Comparison of ENCODE assay signal across 8 mouse cellular contexts in genomic region chrX:155215501-155216248, GRCm38 (mm10). TPM values are rescaled to one million over a fixed set of nuclear protein-coding genes. Genes with fewer than 3 reads are reported as not detected.
DNase-seq lines count a peak whose midpoint lies in the region; ATAC-seq and TF ChIP-seq lines count a peak whose summit lies in the region.

No protein-coding gene starts in this region.

- H3K4me2 ChIP-seq in forebrain, embryonic 14.5 days (ENCODE audit: low read length): peak overlapping the region; percentile 52
- peak overlapping the region; percentile 55 for H3K4me2 ChIP-seq in limb, embryonic 12.5 days
- H3K4me2 ChIP-seq in midbrain, embryonic 13.5 days (replicated peaks): peak overlapping the region; percentile 56

- peak overlapping the region; percentile 62 for H3K4me3 ChIP-seq in left cerebral cortex, adult 2 months
- peak overlapping the region; percentile 39 for H3K4me3 ChIP-seq in forebrain, embryonic 14.5 days (ENCODE audit: low read depth, low read length)
- peak overlapping the region; percentile 56 for H3K4me3 ChIP-seq in hindbrain, embryonic 10.5 days
- H3K4me3 ChIP-seq in limb, embryonic 12.5 days (replicated peaks): peak overlapping the region; percentile 51
- peak overlapping the region; percentile 52 for H3K4me3 ChIP-seq in midbrain, embryonic 13.5 days (replicated peaks)
- peak overlapping the region; percentile 100 for H3K4me3 ChIP-seq in thymus, adult 2 months (ENCODE audit: control insufficient read depth, insufficient read depth, low read length)

- intact Hi-C loops in left cerebral cortex, adult 2 months (cut with DNase I): loop anchor here (1.0 to 5.0 kb wide), 3 partner anchors 47 to 118 kb away; partner anchors contain the start of gene Acot9

- no peaks in the 10 kb centered on the region for H3K36me3 ChIP-seq in forebrain, embryonic 14.5 days (ENCODE audit: control insufficient read depth, insufficient read depth, low read length)
- no peaks in the 10 kb centered on the region for H3K36me3 ChIP-seq in hindbrain, embryonic 10.5 days
- no peaks in the 10 kb centered on the region for H3K36me3 ChIP-seq in limb, embryonic 12.5 days
- no peaks in the 10 kb centered on the region for H3K36me3 ChIP-seq in midbrain, embryonic 13.5 days
- H3K36me3 ChIP-seq in thymus, adult 2 months (ENCODE audit: control insufficient read depth, insufficient read depth, low read length): no peaks in the 10 kb centered on the region

- TF ChIP-seq POLR2A in thymus, adult 2 months (IDR thresholded peaks at IDR 0.05; ENCODE audit: control insufficient read depth, extremely low read depth, insufficient read depth, low read length, poor library complexity): no peak

- H3K4me1 ChIP-seq in forebrain, embryonic 14.5 days (ENCODE audit: control insufficient read depth, insufficient read depth, low read length): no peaks in the 10 kb centered on the region
- no peaks in the 10 kb centered on the region for H3K4me1 ChIP-seq in hindbrain, embryonic 10.5 days (replicated peaks)
- H3K4me1 ChIP-seq in limb, embryonic 12.5 days (replicated peaks): no peaks in the 10 kb centered on the region
- H3K4me1 ChIP-seq in midbrain, embryonic 13.5 days (replicated peaks): peaks cover 4% of the 10 kb centered on the region; the same call in 1 of the 2 replicates
- H3K4me1 ChIP-seq in thymus, adult 2 months (replicated peaks; ENCODE audit: control insufficient read depth, insufficient read depth, low read length): no peaks in the 10 kb centered on the region

- DNase-seq in left cerebral cortex, adult 2 months (ENCODE audit: extremely low spot score in 1 of 2, low spot score in 2 of 2): peak; percentile 10 to 17
- DNase-seq in left cerebral cortex, adult 9 months (ENCODE audit: low spot score in 2 of 2): no peak
- DNase-seq in c-Kit-positive CD71-positive TER-119-positive erythroid progenitor cells, embryonic 14.5 days (ENCODE audit: low spot score): peak; percentile 29
- DNase-seq in forebrain, embryonic 14.5 days (ENCODE audit: low spot score): no peak
- DNase-seq in hindbrain, embryonic 10.5 days (ENCODE audit: low spot score): peak; percentile 31
- DNase-seq in thymus, adult 2 months: peak; percentile 23

- H3K9me3 ChIP-seq in forebrain, embryonic 14.5 days (replicated peaks; ENCODE audit: control insufficient read depth, low read length): no peaks in the 10 kb centered on the region
- H3K9me3 ChIP-seq in hindbrain, embryonic 10.5 days: no peaks in the 10 kb centered on the region
- H3K9me3 ChIP-seq in limb, embryonic 12.5 days: no peaks in the 10 kb centered on the region
- H3K9me3 ChIP-seq in midbrain, embryonic 13.5 days: no peaks in the 10 kb centered on the region

- H3K9ac ChIP-seq in forebrain, embryonic 14.5 days (ENCODE audit: low read length): peak overlapping the region; percentile 49
- H3K9ac ChIP-seq in limb, embryonic 12.5 days (replicated peaks): peak overlapping the region; percentile 51
- peak overlapping the region; percentile 58 for H3K9ac ChIP-seq in midbrain, embryonic 13.5 days (replicated peaks)

- H3K27ac ChIP-seq in left cerebral cortex, adult 2 months: peak overlapping the region; percentile 87
- no peak overlapping the region for H3K27ac ChIP-seq in forebrain, embryonic 14.5 days (ENCODE audit: low read depth, low read length)
- peak overlapping the region; percentile 80 for H3K27ac ChIP-seq in hindbrain, embryonic 10.5 days
- no peak overlapping the region for H3K27ac ChIP-seq in limb, embryonic 12.5 days
- H3K27ac ChIP-seq in midbrain, embryonic 13.5 days: no peak overlapping the region
- H3K27ac ChIP-seq in thymus, adult 2 months (ENCODE audit: control insufficient read depth, insufficient read depth, low read length): peak overlapping the region; percentile 75

- 43% methylated on average over 22 of the region's 24 CpGs for WGBS in forebrain, embryonic 14.5 days
- WGBS in hindbrain, embryonic 10.5 days: 29% methylated on average over 24 of the region's 24 CpGs
- 24% methylated on average over 24 of the region's 24 CpGs for WGBS in limb, embryonic 12.5 days
- WGBS in midbrain, embryonic 13.5 days: 30% methylated on average over 24 of the region's 24 CpGs
- WGBS in thymus, adult 2 months: 2% methylated on average over 24 of the region's 24 CpGs

- TF ChIP-seq CTCF in left cerebral cortex, adult 2 months (IDR thresholded peaks at IDR 0.05): no peak
- TF ChIP-seq CTCF in thymus, adult 2 months (IDR thresholded peaks at IDR 0.05; ENCODE audit: borderline replicate concordance, control insufficient read depth, extremely low read depth, insufficient read depth, low read length, poor library complexity): no peak

- ATAC-seq in forebrain, embryonic 14.5 days: peak; percentile 64
- ATAC-seq in limb, embryonic 12.5 days (ENCODE audit: insufficient number of reproducible peaks, insufficient read depth, low FRiP score, low TSS enrichment, low read depth): peak; percentile 75; the same call in 1 of the 2 replicates
- ATAC-seq in midbrain, embryonic 13.5 days: peak; percentile 83

- H3K27me3 ChIP-seq in forebrain, embryonic 14.5 days (replicated peaks; ENCODE audit: control insufficient read depth, insufficient read depth, low read length): no peaks in the 10 kb centered on the region
- no peaks in the 10 kb centered on the region for H3K27me3 ChIP-seq in hindbrain, embryonic 10.5 days (ENCODE audit: insufficient read depth, poor library complexity, severe bottlenecking)
- no peaks in the 10 kb centered on the region for H3K27me3 ChIP-seq in limb, embryonic 12.5 days
- no peaks in the 10 kb centered on the region for H3K27me3 ChIP-seq in midbrain, embryonic 13.5 days
- no peaks in the 10 kb centered on the region for H3K27me3 ChIP-seq in thymus, adult 2 months (ENCODE audit: control insufficient read depth, insufficient read depth, low read length)

RNA-seq across cellular contexts. Expression of gene Sat1, which starts 0.6 kb away (rescaled TPM):
- total RNA-seq in left cerebral cortex, adult 2 months (2021): 10 to 100 TPM; 73.3 to 74.0 TPM
- 72.9 and 74.3 TPM in 2 replicates for polyA plus RNA-seq in forebrain, embryonic 14.5 days (2014; fragmentation: Nextera tagmentation; extraction: Ambion mirVana)
- 88.0 and 89.5 TPM in 2 replicates for polyA plus RNA-seq in hindbrain, embryonic 10.5 days (2016; fragmentation: Nextera tagmentation; extraction: Ambion mirVana)
- polyA plus RNA-seq in limb, embryonic 12.5 days (2016; fragmentation: Nextera tagmentation; extraction: Ambion mirVana): 84.3 and 88.1 TPM in 2 replicates
- 70.8 and 72.8 TPM in 2 replicates for polyA plus RNA-seq in midbrain, embryonic 13.5 days (2015; fragmentation: Nextera tagmentation; extraction: Ambion mirVana)
- 34.4 and 41.7 TPM in 2 replicates for polyA plus RNA-seq in thymus, adult 2 months (2012; rRNA removed)

RNA-seq across cellular contexts. Expression of gene Acot9, which starts 46.6 kb away (rescaled TPM):
- total RNA-seq in left cerebral cortex, adult 2 months (2021): 10 to 100 TPM; 20.8 to 20.9 TPM
- polyA plus RNA-seq in forebrain, embryonic 14.5 days (2014; fragmentation: Nextera tagmentation; extraction: Ambion mirVana): 36.4 and 42.7 TPM in 2 replicates
- polyA plus RNA-seq in hindbrain, embryonic 10.5 days (2016; fragmentation: Nextera tagmentation; extraction: Ambion mirVana): 19.4 and 23.7 TPM in 2 replicates
- 25.2 and 25.9 TPM in 2 replicates for polyA plus RNA-seq in limb, embryonic 12.5 days (2016; fragmentation: Nextera tagmentation; extraction: Ambion mirVana)
- 31.2 and 35.6 TPM in 2 replicates for polyA plus RNA-seq in midbrain, embryonic 13.5 days (2015; fragmentation: Nextera tagmentation; extraction: Ambion mirVana)
- 12.7 and 17.8 TPM in 2 replicates for polyA plus RNA-seq in thymus, adult 2 months (2012; rRNA removed)

Comparison
In these comparisons a context has a peak if more than half of its experiments do, and no peak if none do; other contexts are left out.
1. DNase-seq: peak in left cerebral cortex, adult 2 months (2 of 2), c-Kit-positive CD71-positive TER-119-positive erythroid progenitor cells, embryonic 14.5 days (single experiment), hindbrain, embryonic 10.5 days (single experiment) and thymus, adult 2 months (single experiment); none in left cerebral cortex, adult 9 months (0 of 2) and forebrain, embryonic 14.5 days (single experiment).
2. H3K27ac ChIP-seq: peak in left cerebral cortex, adult 2 months (single experiment), hindbrain, embryonic 10.5 days (single experiment) and thymus, adult 2 months (single experiment); none in forebrain, embryonic 14.5 days (single experiment), limb, embryonic 12.5 days (single experiment) and midbrain, embryonic 13.5 days (single experiment).
3. H3K4me3 ChIP-seq: peak in every context shown above with its lines; median percentile 100 in thymus, adult 2 months; 62 in left cerebral cortex, adult 2 months; 56 in hindbrain, embryonic 10.5 days; 52 in midbrain, embryonic 13.5 days; 51 in limb, embryonic 12.5 days; 39 in forebrain, embryonic 14.5 days.
4. Peak in every context shown above with its lines, with median percentiles within 50 percentile points of each other: ATAC-seq, H3K4me2 ChIP-seq and H3K9ac ChIP-seq.